Mouse (Mus musculus) macrophage (primary cell): ENCODE results near the gene Tatdn2. TPM values are rescaled to one million over a fixed set of nuclear protein-coding genes. Genes with fewer than 3 reads are reported as not detected.

Source experiments
- H3K27ac ChIP-seq: fragments of 350-480 bp; formaldehyde crosslinking; 2 replicates; pipeline ENCODE4 v1.9.0; 2021
- H3K36me3 ChIP-seq: fragments of 350-480 bp; formaldehyde crosslinking; 2 replicates; pipeline ENCODE4 v1.9.0; 2021; ENCODE audit errors: inconsistent target
- H3K4me3 ChIP-seq: fragments of 350-480 bp; formaldehyde crosslinking; 2 replicates; pipeline ENCODE4 v1.9.0; 2021; ENCODE audit errors: inconsistent target
- H3K79me2 ChIP-seq: fragments of 350-480 bp; formaldehyde crosslinking; 2 replicates; pipeline ENCODE4 v1.9.0; 2021; ENCODE audit errors: inconsistent target
- WGBS: methylation state at CpG from one replicate; pipeline ENCODE4 v1.1.7; 2026; ENCODE audit warnings: inconsistent platforms; ENCODE audit not compliant: missing documents; 5-methylcytosine and 5-hydroxymethylcytosine counted together
- polyA plus RNA-seq: library from polyadenylated mRNA; stranded (reverse); fragments of 250-400 nt; gene quantifications from 3 replicates; pipeline ENCODE4 v1.2.4, GENCODE M21; 2018; ENCODE audit warnings: inconsistent platforms
- total RNA-seq, 78 experiments: library from RNA; depleted of rRNA; stranded (reverse); fragments of 250-400 nt; gene quantifications; 1 replicate in 9 of 78; 2 replicates in 24 of 78; 3 replicates in 43 of 78; 4 replicates in 2 of 78; pipeline ENCODE4 v1.2.4; 2018; ENCODE audit warnings: inconsistent platforms in 56 of 78

Tatdn2 gene
- 100 to 1,000 TPM in 25 of 26 experiments, 10 to 100 TPM in 1; 60.7 to 404 (median 167) TPM for total RNA-seq (2018; cell fraction: chromatin; rRNA removed)
- total RNA-seq (2018; cell fraction: cytosol; rRNA removed): 10 to 100 TPM; 34.1 to 79.6 (median 45.1) TPM
- total RNA-seq (2018; cell fraction: nucleus; rRNA removed): 100 to 1,000 TPM in 14 of 26 experiments, 10 to 100 TPM in 12; 68.7 to 260 (median 106) TPM
- 31.1 to 76.3 TPM (median 53.5 TPM) in 3 replicates for polyA plus RNA-seq

DNA sequence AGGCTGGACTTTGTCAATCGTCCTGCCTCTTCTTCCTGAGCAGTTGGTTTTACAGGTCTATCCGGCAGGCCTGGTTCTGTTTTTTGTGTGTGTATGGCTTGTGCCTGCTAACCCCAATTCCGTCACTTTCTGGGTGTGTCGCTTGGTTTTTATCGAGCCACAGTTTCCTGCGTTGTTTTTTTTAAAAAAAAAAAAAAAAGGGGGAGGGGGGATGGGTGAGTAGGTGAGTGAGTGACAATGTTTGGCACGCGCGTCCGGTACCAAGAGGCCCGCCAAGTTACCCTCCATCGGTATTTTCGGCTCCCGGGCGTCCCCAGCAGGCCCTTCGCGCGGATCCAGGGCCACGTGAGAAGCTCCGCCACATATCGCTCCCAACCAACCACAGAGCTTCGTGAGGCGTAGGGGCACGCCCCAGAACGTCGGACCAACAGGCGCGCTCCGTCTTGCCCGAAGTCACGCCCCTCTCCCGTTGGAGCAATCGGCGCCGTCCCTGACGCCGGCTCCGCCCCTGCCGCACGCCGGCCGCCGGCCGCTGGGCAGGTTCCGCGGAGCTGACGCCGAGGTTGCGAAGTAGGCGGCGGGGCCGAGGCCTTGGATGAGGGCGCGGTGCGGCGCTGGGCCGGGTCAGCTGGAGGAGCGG is at the start of gene Tatdn2:
Gene Tatdn2 (plus strand): TSS at position 469 of the 640 bp plus-strand sequence.
- under 1% methylated on average over 54 of the region's 58 CpGs for WGBS
- peaks cover 17% of the 10 kb centered on the region; the same call in 1 of the 2 replicates for H3K36me3 ChIP-seq

GRCm38 (mm10) chr6:113649346-113650196 is 47.3 kb upstream of the Tatdn2 start:
- H3K27ac ChIP-seq: peak overlapping the region; percentile 56
- 51% methylated on average over 5 of the region's 7 CpGs for WGBS
- peaks cover 96% of the 10 kb centered on the region for H3K79me2 ChIP-seq
- H3K36me3 ChIP-seq: peaks cover 43% of the 10 kb centered on the region; the same call in 1 of the 2 replicates
- no peak overlapping the region for H3K4me3 ChIP-seq

More for the DNA sequence above, at the start of gene Tatdn2:
- H3K79me2 ChIP-seq: peaks cover 55% of the 10 kb centered on the region
- H3K27ac ChIP-seq: peak within 1 kb of the TSS; percentile 85
- H3K4me3 ChIP-seq: peak within 1 kb of the TSS; percentile 58

DNA sequence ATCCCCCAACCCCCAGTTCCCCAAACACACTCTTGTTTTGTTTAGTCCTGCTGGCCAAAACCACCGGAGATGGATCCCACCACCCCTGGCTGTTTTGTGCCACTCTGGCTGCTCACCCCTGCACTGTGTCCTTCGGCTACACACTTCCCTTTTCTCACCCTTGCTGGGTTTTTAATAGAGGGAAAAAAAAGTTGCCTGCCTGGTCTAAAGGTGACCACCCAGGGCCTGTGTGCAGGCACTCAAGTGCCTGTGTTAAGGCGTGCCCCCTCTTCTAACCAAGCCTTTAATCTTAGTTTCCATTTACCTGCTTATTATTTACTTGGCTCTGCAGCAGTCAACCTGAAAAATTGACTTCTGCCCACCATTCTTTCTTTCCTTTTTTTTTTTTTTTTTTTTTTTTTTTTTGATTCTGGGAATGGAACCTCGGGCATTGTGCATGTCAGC is 46.6 kb upstream of the Tatdn2 start:
- Histone ChIP-seq H3K79me2 (peaks cover 100% of the 10 kb centered on the region), H3K36me3 (peaks cover 43% of the 10 kb centered on the region; the same call in 1 of the 2 replicates), H3K27ac (peak overlapping the region; percentile 56), H3K4me3 (no peak overlapping the region)
- WGBS: 3% methylated on average over 3 of the region's 4 CpGs

- Histone ChIP-seq H3K36me3 (peaks cover 43% of the 10 kb centered on the region; the same call in 1 of the 2 replicates), H3K79me2 (peaks cover 100% of the 10 kb centered on the region), H3K4me3 (no peak overlapping the region), H3K27ac (no peak overlapping the region)
- 76% methylated on average over 3 of the region's 3 CpGs for WGBS
These were observed 45.2 kb upstream of the Tatdn2 start for GRCm38 (mm10) chr6:113651626-113652025.

GRCm38 (mm10) chr6:113653551-113653950 is 43.3 kb upstream of the Tatdn2 start:
- Histone ChIP-seq H3K4me3 (no peak overlapping the region), H3K36me3 (peaks cover 26% of the 10 kb centered on the region; the same call in 1 of the 2 replicates), H3K27ac (peak overlapping the region; percentile 76), H3K79me2 (peaks cover 100% of the 10 kb centered on the region)
- 82% methylated on average over 7 of the region's 7 CpGs for WGBS

- Histone ChIP-seq H3K36me3 (peaks cover 20% of the 10 kb centered on the region; the same call in 1 of the 2 replicates), H3K4me3 (no peak overlapping the region), H3K79me2 (peaks cover 100% of the 10 kb centered on the region), H3K27ac (peak overlapping the region; percentile 76)
- WGBS: 0% methylated on average over 8 of the region's 8 CpGs
These were observed 42.7 kb upstream of the Tatdn2 start for GRCm38 (mm10) chr6:113654102-113654501.

DNA sequence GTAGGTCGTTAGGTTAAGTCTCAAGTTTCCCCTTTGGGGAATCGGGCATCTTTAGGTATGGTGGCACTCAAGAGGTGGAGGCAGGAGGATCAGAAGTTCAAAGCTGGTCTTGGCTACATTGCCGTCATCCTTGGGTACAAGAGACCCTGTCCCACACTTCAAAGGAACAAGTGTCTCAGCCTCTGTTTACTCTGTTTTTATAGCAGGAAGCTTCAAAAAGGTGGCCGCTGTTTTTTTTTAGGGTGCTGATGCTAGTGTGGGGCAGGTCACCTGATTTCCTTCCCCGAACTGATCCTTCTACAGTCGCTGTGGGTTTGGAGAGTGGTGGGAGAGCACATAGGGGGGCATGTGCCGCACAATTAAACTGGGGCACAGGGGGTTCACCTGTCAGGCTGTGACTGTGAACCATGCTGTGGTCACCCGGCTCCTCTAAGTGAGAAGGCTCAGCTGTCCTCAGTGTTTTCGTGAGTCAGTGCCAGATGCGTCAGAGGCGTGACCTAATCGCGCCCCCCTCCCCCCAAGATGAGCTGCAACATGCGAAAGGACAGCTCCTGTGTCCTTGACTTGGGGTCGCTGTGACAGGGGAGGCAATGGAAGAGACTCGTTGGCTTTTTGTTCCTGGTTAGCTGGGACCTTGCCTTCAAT is 42.0 kb upstream of the Tatdn2 start:
- peak overlapping the region; percentile 76 for H3K27ac ChIP-seq
- H3K36me3 ChIP-seq: peaks cover 18% of the 10 kb centered on the region; the same call in 1 of the 2 replicates
- H3K79me2 ChIP-seq: peaks cover 100% of the 10 kb centered on the region
- WGBS: 25% methylated on average over 15 of the region's 16 CpGs
- no peak overlapping the region for H3K4me3 ChIP-seq

GRCm38 (mm10) chr6:113655475-113655874 is 41.4 kb upstream of the Tatdn2 start:
- H3K36me3 ChIP-seq: peaks cover 18% of the 10 kb centered on the region; the same call in 1 of the 2 replicates
- peak overlapping the region; percentile 76 for H3K27ac ChIP-seq
- H3K79me2 ChIP-seq: peaks cover 100% of the 10 kb centered on the region
- 98% methylated on average over 3 of the region's 3 CpGs for WGBS
- no peak overlapping the region for H3K4me3 ChIP-seq

- no peak overlapping the region for H3K27ac ChIP-seq
- 89% methylated on average over 6 of the region's 6 CpGs for WGBS
- no peak overlapping the region for H3K4me3 ChIP-seq
- peaks cover 9% of the 10 kb centered on the region; the same call in 1 of the 2 replicates for H3K36me3 ChIP-seq
- H3K79me2 ChIP-seq: peaks cover 100% of the 10 kb centered on the region
These were observed 40.0 kb upstream of the Tatdn2 start for GRCm38 (mm10) chr6:113656847-113657246.

DNA sequence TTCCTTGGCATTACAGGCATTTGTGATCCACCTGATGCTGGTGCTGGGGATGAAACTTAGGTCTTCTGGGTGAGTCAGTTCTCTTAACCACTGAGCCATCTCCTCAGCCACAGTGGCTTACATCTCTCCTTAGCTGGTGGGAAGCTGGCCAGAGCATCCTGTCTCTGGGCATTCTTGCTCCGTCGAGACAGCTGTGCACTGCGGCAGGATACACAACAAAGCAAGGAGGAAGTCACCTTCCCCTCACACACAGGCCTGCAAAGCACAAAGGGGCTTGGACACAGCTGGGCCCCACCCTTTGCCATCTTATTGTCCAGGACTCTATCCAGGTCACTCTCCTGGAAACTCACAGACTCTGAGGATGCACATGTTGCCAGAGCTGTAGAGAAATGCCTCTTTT is 38.6 kb upstream of the Tatdn2 start:
- H3K27ac ChIP-seq: 0 out of 2 replicates have a peak overlapping the region, but pooled peaks have one; percentile 94

GRCm38 (mm10) chr6:113659648-113660491 is 37.0 kb upstream of the Tatdn2 start:
- no peak overlapping the region for H3K4me3 ChIP-seq
- peak overlapping the region; percentile 94 for H3K27ac ChIP-seq
- peaks cover 92% of the 10 kb centered on the region for H3K79me2 ChIP-seq
- 43% methylated on average over 7 of the region's 8 CpGs for WGBS
- H3K36me3 ChIP-seq: 0 out of 2 replicates have a peak, but pooled peaks cover 5% of the 10 kb centered on the region

More for the DNA sequence above, 38.6 kb upstream of the Tatdn2 start:
- 0 out of 2 replicates have a peak, but pooled peaks cover 5% of the 10 kb centered on the region for H3K36me3 ChIP-seq
- H3K79me2 ChIP-seq: peaks cover 95% of the 10 kb centered on the region
- WGBS: 20% methylated on average over 3 of the region's 3 CpGs
- no peak overlapping the region for H3K4me3 ChIP-seq

GRCm38 (mm10) chr6:113660492-113661352 is 36.1 kb upstream of the Tatdn2 start:
- WGBS: 63% methylated on average over 14 of the region's 14 CpGs
- Histone ChIP-seq H3K36me3 (peaks cover 9% of the 10 kb centered on the region; the same call in 1 of the 2 replicates), H3K4me3 (no peak overlapping the region), H3K27ac (peak overlapping the region; percentile 94), H3K79me2 (peaks cover 92% of the 10 kb centered on the region)
